Mouse (Mus musculus) kidney, adult 2 months (tissue): ENCODE results near the gene Dusp6.

Experiments used
- CTCF ChIP-seq: fragments of 200-500 bp; conservative IDR thresholded peaks from 2 replicates; pipeline ENCODE4 v1.5.1; 2011; ENCODE audit warnings: low read depth, mild to moderate bottlenecking, control low read depth, low read length, moderate library complexity, mixed read lengths; ENCODE audit not compliant: insufficient read depth, insufficient read length
- POLR2A ChIP-seq: fragments of 200-500 bp; IDR thresholded peaks from one replicate; pipeline ENCODE4 v1.6.1; 2011; ENCODE audit warnings: low read depth, low read length, control low read depth

- no peak for TF ChIP-seq CTCF
- TF ChIP-seq POLR2A: no peak
These were observed 1.8 kb upstream of the Dusp6 start for GRCm38 (mm10) chr10:99261151-99261635.
